Mouse (Mus musculus) CH12.LX (cell line): ENCODE results near the gene Prdm5. TPM values are rescaled to one million over a fixed set of nuclear protein-coding genes. Genes with fewer than 3 reads are reported as not detected.

ENCODE experiments used
- DNase-seq: peaks from one replicate; pipeline ENCODE4 v3.0.0-alpha.2; 2013; ENCODE audit errors: extremely low read depth
- H3K27ac ChIP-seq: 2 replicates; pipeline ENCODE4 v1.5.1; 2012; ENCODE audit warnings: low read depth, mild to moderate bottlenecking, control low read depth, moderate library complexity; ENCODE audit not compliant: insufficient read depth
- H3K27me3 ChIP-seq: replicated peaks from 2 replicates; pipeline ENCODE3; 2012; ENCODE audit warnings: inconsistent platforms
- H3K36me3 ChIP-seq, 2 experiments: replicated peaks in 1 of 2; 2 replicates each; pipeline versions ENCODE3 to v1.6.1; 2012; ENCODE audit warnings: inconsistent platforms in 1 of 2, low read length in 1 of 2, mild to moderate bottlenecking in 1 of 2, mixed read lengths in 1 of 2, moderate library complexity in 1 of 2; ENCODE audit not compliant: control insufficient read depth in 1 of 2, insufficient read depth in 1 of 2
- H3K4me1 ChIP-seq, 2 experiments: 2 replicates each; pipeline ENCODE4 v1.6.1; 2012; ENCODE audit warnings: inconsistent platforms in 1 of 2, moderate library complexity in 1 of 2; ENCODE audit not compliant: insufficient read depth in 2 of 2, control insufficient read depth in 1 of 2
- H3K4me2 ChIP-seq: 2 replicates; pipeline ENCODE4 v1.6.1; 2012; ENCODE audit warnings: low read depth, mild to moderate bottlenecking, control low read depth; ENCODE audit not compliant: poor library complexity, insufficient read depth, severe bottlenecking
- H3K4me3 ChIP-seq, 3 experiments: fragments of 150-350 bp in 1 of 3; sonication (generic) in 1 of 3; replicated peaks in 1 of 3; 2 replicates each; pipeline versions ENCODE3 to v1.5.1; 2011 to 2012; ENCODE audit warnings: low read depth in 2 of 3, low read length in 2 of 3, mild to moderate bottlenecking in 2 of 3, moderate library complexity in 2 of 3, control low read depth in 1 of 3, improper control_type of control experiment in 1 of 3, inconsistent platforms in 1 of 3, mixed read lengths in 1 of 3; ENCODE audit not compliant: poor library complexity in 1 of 3
- H3K79me2 ChIP-seq: replicated peaks from 2 replicates; pipeline ENCODE4 v1.6.1; 2012; ENCODE audit warnings: mild to moderate bottlenecking, moderate library complexity; ENCODE audit not compliant: control insufficient read depth, poor library complexity, insufficient read depth, severe bottlenecking; ENCODE audit errors: extremely low read depth
- H3K9ac ChIP-seq: 2 replicates; pipeline ENCODE4 v1.6.1; 2012; ENCODE audit warnings: low read depth, mild to moderate bottlenecking, control low read depth, moderate library complexity; ENCODE audit not compliant: insufficient read depth
- H3K9me3 ChIP-seq: replicated peaks from 2 replicates; pipeline ENCODE3; 2012; ENCODE audit warnings: low read length, inconsistent platforms, mixed read lengths
- BHLHE40 ChIP-seq: IDR thresholded peaks from 2 replicates; pipeline ENCODE4 v1.6.1; 2011; ENCODE audit warnings: mild to moderate bottlenecking, low read depth, low read length, improper control_type of control experiment
- CHD1 ChIP-seq: IDR thresholded peaks from 2 replicates; pipeline ENCODE4 v1.6.1; 2012; ENCODE audit warnings: low read depth, low read length, improper control_type of control experiment, inconsistent platforms
- CHD2 ChIP-seq: IDR thresholded peaks from 2 replicates; pipeline ENCODE4 v1.6.1; 2011; ENCODE audit warnings: low read length, improper control_type of control experiment
- E2F4 ChIP-seq: IDR thresholded peaks from 2 replicates; pipeline ENCODE4 v1.6.1; 2011; ENCODE audit warnings: low read depth, low read length, improper control_type of control experiment; ENCODE audit not compliant: insufficient replicate concordance
- EP300 ChIP-seq: IDR thresholded peaks from 2 replicates; pipeline ENCODE4 v1.6.1; 2011; ENCODE audit warnings: low read length, improper control_type of control experiment
- IRF4 ChIP-seq: IDR thresholded peaks from 2 replicates; pipeline ENCODE4 v1.6.1; 2014; ENCODE audit warnings: low read depth, mild to moderate bottlenecking, inconsistent platforms, low read length, improper control_type of control experiment
- MEF2A ChIP-seq: IDR thresholded peaks from 2 replicates; pipeline ENCODE4 v1.6.1; 2014; ENCODE audit warnings: low read depth, mild to moderate bottlenecking, inconsistent platforms, low read length, improper control_type of control experiment, borderline replicate concordance
- PAX5 ChIP-seq: IDR thresholded peaks from 2 replicates; pipeline ENCODE4 v1.6.1; 2012; ENCODE audit warnings: low read length, inconsistent platforms, mixed read lengths
- POLR2A ChIP-seq: IDR thresholded peaks from 2 replicates; pipeline ENCODE4 v1.6.1; 2011; ENCODE audit warnings: low read depth, mild to moderate bottlenecking, improper control_type of control experiment, low read length
- TCF12 ChIP-seq: IDR thresholded peaks from 2 replicates; pipeline ENCODE4 v1.6.1; 2014; ENCODE audit warnings: low read depth, mild to moderate bottlenecking, inconsistent platforms, low read length, improper control_type of control experiment
- UBTF ChIP-seq: IDR thresholded peaks from 2 replicates; pipeline ENCODE4 v1.6.1; 2012; ENCODE audit warnings: low read depth, mild to moderate bottlenecking, inconsistent platforms, low read length, improper control_type of control experiment, moderate library complexity
- USF2 ChIP-seq: conservative IDR thresholded peaks from 2 replicates; pipeline ENCODE4 v1.6.1; 2011; ENCODE audit warnings: low read depth, low read length, improper control_type of control experiment
- ZKSCAN1 ChIP-seq: IDR thresholded peaks from 2 replicates; pipeline ENCODE4 v1.6.1; 2012; ENCODE audit warnings: low read depth, inconsistent platforms, low read length, improper control_type of control experiment, borderline replicate concordance
- ZMIZ1 ChIP-seq: IDR thresholded peaks from 2 replicates; pipeline ENCODE4 v1.6.1; 2012; ENCODE audit warnings: low read depth, mild to moderate bottlenecking, inconsistent platforms, low read length, improper control_type of control experiment
- ZNF384 ChIP-seq: IDR thresholded peaks from 2 replicates; pipeline ENCODE4 v1.6.1; 2012; ENCODE audit warnings: low read depth, low read length, improper control_type of control experiment, inconsistent platforms
- dilution Hi-C: fragments of 300-500 bp; cut with MboI; formaldehyde crosslinking; loops from 2 replicates; pipeline ENCODE4 v1.14.3; 2020; ENCODE audit warnings: low sequenced_read_pairs; ENCODE audit not compliant: extremely low pct_unique_long_range_greater_than_20kb, extremely low pct_ligation_motif_present
- in situ Hi-C: fragments of 300-500 bp; cut with MboI; formaldehyde crosslinking; loops from 3 replicates; pipeline ENCODE4 v1.14.3; 2019; ENCODE audit warnings: low sequenced_read_pairs, low pct_ligation_motif_present, low pct_unique_long_range_greater_than_20kb, mixed read lengths
- polyA plus RNA-seq: library from polyadenylated mRNA; unstranded; fragments of >175 nt; gene quantifications from 2 replicates; pipeline ENCODE4 v1.2.1, GENCODE M21; 2012; ENCODE audit warnings: low read depth; ENCODE audit not compliant: insufficient read length
- total RNA-seq, 2 experiments: library from RNA; depleted of rRNA; stranded (reverse); fragments of 300-350 nt in 1 of 2; fragments of >200 nt in 1 of 2; gene quantifications; 2 replicates each; pipeline ENCODE4 v1.2.3; 2012 to 2014

The Prdm5 gene
- total and polyA plus RNA-seq, 3 experiments: not detected

GRCm38 (mm10) chr6:65923501-65924084, 144.8 kb downstream of the Prdm5 start:
- Histone ChIP-seq H3K4me2 (no peak overlapping the region), H3K9me3 (no peaks in the 10 kb centered on the region), H3K9ac (no peak overlapping the region), H3K36me3 (no peaks in the 10 kb centered on the region), H3K27me3 (no peaks in the 10 kb centered on the region), H3K79me2 (no peaks in the 10 kb centered on the region), H3K4me1 (no peaks in the 10 kb centered on the region), H3K4me3 (no peak overlapping the region), H3K27ac (no peak overlapping the region)
- TF ChIP-seq PAX5 (no peak), BHLHE40 (no peak), MEF2A (no peak), ZKSCAN1 (no peak), USF2 (no peak), IRF4 (no peak), TCF12 (no peak), ZNF384 (no peak), E2F4 (no peak), CHD2 (no peak)
- in situ Hi-C loops: no loop called here
- dilution Hi-C loops: no loop called here
- DNase-seq: no peak

GRCm38 (mm10) chr6:65925737-65926333, 147.0 kb downstream of the Prdm5 start:
- dilution Hi-C loops: no loop called here

GRCm38 (mm10) chr6:65930523-65930922, 151.7 kb downstream of the Prdm5 start:
- H3K4me1 ChIP-seq: peaks cover 2 to 12% of the 10 kb centered on the region in 2 experiments; a peak in 3 of 4 replicates
- dilution Hi-C loops: no loop called here
- H3K27ac ChIP-seq: no peak overlapping the region
- peak; percentile 78 for DNase-seq
- no peaks in the 10 kb centered on the region for H3K27me3 ChIP-seq
- H3K36me3 ChIP-seq: no peaks in the 10 kb centered on the region
- H3K4me2 ChIP-seq: no peak overlapping the region
- no peak overlapping the region for H3K9ac ChIP-seq
- no peaks in the 10 kb centered on the region for H3K79me2 ChIP-seq
- in situ Hi-C loops: no loop called here
- TF ChIP-seq CHD1 (0 out of 2 replicates have a peak, but pooled peaks have one; percentile 25), UBTF (no peak), IRF4 (peak; percentile 67), EP300 (peak; percentile 65)
- no peaks in the 10 kb centered on the region for H3K9me3 ChIP-seq
- H3K4me3 ChIP-seq: no peak overlapping the region

More at GRCm38 (mm10) chr6:65925737-65926333, 147.0 kb downstream of the Prdm5 start:
- Histone ChIP-seq H3K9ac (no peak overlapping the region), H3K4me3 (no peak overlapping the region), H3K79me2 (no peaks in the 10 kb centered on the region), H3K27me3 (no peaks in the 10 kb centered on the region), H3K36me3 (no peaks in the 10 kb centered on the region)
- TF ChIP-seq ZMIZ1 (no peak), POLR2A (no peak)
- TF ChIP-seq, all 38 proteins: peak for 0
- in situ Hi-C loops: no loop called here
- no peak overlapping the region for H3K27ac ChIP-seq
- DNase-seq: no peak
- H3K4me2 ChIP-seq: no peak overlapping the region
- peaks cover 2 to 9% of the 10 kb centered on the region in 2 experiments; a peak in 3 of 4 replicates for H3K4me1 ChIP-seq
- H3K9me3 ChIP-seq: no peaks in the 10 kb centered on the region
